Mouse (Mus musculus) left cerebral cortex, postnatal 14 days (tissue): ENCODE data around the gene Cd302. TPM values are rescaled to one million over a fixed set of nuclear protein-coding genes. Genes with fewer than 3 reads are reported as not detected.
A peak's percentile ranks its signal among the peaks of the same experiment; 100 is the strongest.

Experiments used
- DNase-seq, 2 experiments: peaks; one replicate each; pipeline ENCODE4 v3.0.0; 2021 to 2022; ENCODE audit warnings: low spot score in 2 of 2, mixed read lengths in 1 of 2
- intact Hi-C: fragments of 180-260 bp; cut with DNase I; formaldehyde crosslinking; loops from one replicate; pipeline ENCODE4 v1.15.1; 2025
- total RNA-seq, 2 experiments: library from RNA; stranded (reverse); gene quantifications; 2 replicates each; pipeline ENCODE4 v1.2.3; 2021

The Cd302 gene
- total RNA-seq, 2 experiments from 2014 or later: 15.7 to 18.1 TPM

DNA sequence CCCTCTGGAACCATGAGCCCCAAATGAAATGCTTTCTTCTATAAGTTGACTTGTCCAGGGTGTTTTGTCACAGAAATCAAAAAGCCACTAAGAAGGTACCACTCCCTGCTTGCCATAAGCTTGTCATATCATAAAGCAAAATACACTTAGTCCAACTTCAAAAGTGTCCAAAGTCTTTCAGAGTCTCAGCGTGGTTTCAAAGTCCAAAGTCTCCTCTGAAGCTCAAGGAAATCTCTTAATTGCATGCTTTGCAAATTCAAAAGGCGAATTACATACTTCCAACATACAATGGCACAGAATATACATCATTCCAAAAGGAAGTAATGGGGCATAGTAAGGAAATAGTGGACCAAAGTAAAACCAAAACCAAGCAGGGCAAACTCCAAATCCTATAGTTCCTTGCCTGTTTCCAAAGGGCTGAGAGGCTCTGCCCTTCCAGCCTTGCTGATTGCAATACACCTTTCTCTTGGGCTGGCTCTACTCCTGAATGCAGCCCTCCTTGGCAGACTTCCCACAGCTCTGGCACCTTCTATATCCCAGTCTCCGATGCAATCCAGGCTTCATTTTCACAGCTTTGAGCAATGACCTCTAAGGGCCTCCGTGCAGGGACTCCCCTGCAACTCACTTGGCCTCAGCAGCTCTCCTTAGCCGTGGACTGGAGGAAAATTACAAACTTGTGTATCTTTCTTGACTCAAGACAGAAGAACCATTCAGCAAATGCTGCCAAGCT is 23.5 kb downstream of the Cd302 start:
- intact Hi-C loops: no loop called here
- no peak for DNase-seq

GRCm38 (mm10) chr2:60259186-60259585 is 25.1 kb downstream of the Cd302 start:
- no peak for DNase-seq
- intact Hi-C loops: no loop called here

- no peak for DNase-seq
- intact Hi-C loops: no loop called here
Observed at GRCm38 (mm10) chr2:60256751-60257150, 27.5 kb downstream of the Cd302 start.

DNA sequence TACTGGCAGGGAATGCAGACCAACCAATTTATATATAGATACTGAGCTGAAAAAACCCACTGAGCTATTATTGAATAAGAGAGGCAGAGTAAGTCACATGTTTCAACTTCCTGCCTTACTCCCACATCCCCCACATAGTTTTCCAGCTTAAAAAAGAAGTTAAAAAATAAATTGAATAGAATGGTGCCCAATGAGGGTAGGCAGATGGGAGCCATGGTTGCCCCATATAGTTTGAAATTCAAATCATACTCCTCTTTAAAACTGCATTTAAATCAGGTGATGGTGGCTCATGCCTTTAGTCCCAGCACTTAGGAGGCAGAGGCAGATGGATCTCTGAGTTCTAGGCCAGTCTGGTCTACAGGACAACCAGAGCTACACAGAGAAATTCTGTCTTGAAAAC is 30.8 kb downstream of the Cd302 start:
- intact Hi-C loops: no loop called here
- peak; percentile 24 to 26 for DNase-seq

GRCm38 (mm10) chr2:60252782-60253181 is 31.5 kb downstream of the Cd302 start:
- DNase-seq: no peak
- intact Hi-C loops: no loop called here

- no peak for DNase-seq
- intact Hi-C loops: no loop called here
Observed at GRCm38 (mm10) chr2:60234506-60234905, 49.8 kb downstream of the Cd302 start.

DNA sequence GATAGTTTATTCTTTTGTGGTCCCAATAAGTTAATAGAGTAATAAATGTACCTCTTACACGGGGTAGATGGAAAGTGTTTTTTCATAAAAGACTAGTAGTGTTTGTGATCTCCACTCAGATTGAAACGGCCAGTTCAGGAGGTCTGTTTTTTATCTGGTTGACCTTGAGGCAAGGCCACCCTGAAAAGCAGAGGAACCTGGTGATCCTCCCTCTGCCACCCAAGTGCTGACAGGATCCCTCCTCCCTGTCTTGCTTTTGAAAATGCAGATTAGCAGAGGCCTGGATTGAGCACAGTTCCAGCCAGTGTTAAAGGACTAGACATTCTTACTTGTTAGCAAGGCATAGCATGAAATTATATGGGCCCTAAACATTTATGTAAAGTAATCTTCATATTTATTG is 51.1 kb downstream of the Cd302 start:
- intact Hi-C loops: no loop called here

GRCm38 (mm10) chr2:60230361-60230760 is 53.9 kb downstream of the Cd302 start:
- intact Hi-C loops: no loop called here
- DNase-seq: no peak

More for the DNA sequence above, 51.1 kb downstream of the Cd302 start:
- no peak for DNase-seq

GRCm38 (mm10) chr2:60228470-60228869 is 55.8 kb downstream of the Cd302 start:
- intact Hi-C loops: no loop called here
- DNase-seq: no peak

- no peak for DNase-seq
- intact Hi-C loops: no loop called here
Observed at GRCm38 (mm10) chr2:60223489-60223888, 60.8 kb downstream of the Cd302 start.

DNA sequence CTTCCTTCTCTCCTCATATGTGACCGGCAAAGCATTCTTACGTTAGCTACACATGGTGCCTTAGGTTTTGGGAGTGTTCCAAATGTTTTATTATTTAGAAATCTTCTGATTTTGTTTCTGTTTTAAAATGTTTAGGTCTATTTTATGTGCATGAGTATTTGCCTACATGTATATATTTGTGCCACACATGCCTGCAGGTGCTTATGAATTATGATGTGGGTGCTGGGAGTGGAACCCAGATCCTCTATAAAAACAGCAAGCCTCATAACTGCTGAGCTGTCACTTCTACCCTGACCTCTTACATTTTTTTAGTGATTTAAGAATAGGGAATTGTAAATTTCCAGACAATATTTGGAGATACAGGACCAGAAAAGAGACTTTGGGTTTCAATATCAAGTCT is 62.3 kb downstream of the Cd302 start:
- no peak for DNase-seq
- intact Hi-C loops: no loop called here

- no peak for DNase-seq
- intact Hi-C loops: no loop called here
Observed at GRCm38 (mm10) chr2:60221236-60221635, 63.1 kb downstream of the Cd302 start.

DNA sequence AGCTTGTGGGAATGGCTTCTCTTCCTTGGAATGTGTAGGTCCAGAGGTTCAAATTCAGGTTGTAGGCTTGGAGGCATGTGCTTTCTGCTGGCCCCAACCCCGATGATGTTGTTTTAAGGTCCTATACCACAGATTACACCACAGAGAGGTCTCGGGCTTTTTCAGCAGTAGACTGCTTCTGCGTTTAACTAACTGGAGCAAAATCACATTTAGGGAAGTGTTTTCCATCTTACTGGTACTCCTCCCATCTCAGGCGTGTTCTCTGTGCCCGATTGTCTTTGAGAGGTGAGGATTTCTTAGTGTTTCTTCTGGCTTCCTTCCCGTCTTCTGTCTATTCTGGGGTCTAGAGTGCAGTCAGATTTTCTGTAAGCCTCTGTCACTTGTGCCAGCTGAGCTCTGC is 66.7 kb downstream of the Cd302 start:
- intact Hi-C loops: no loop called here
- no peak for DNase-seq

- intact Hi-C loops: no loop called here
- DNase-seq: no peak
Observed at GRCm38 (mm10) chr2:60216547-60217153, 67.6 kb downstream of the Cd302 start.

DNA sequence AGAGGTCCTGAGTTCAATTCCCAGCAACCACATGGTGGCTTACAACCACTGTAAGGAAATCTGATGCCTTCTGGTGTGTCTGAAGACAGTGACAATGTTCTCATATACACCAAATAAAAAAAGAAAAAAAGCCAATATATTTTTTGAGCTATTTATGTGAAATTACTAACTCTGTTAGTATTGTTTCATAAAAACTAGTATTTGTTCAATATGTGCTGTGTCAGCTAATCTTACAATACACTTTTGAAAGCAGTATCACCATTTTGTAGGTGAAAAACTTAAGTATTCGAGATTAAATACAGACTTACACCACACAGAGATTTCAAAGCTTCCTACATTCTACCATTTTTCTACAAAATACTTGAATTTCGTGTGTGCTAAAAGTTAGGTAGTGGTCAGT is 69.6 kb downstream of the Cd302 start:
- intact Hi-C loops: no loop called here
- no peak for DNase-seq

DNA sequence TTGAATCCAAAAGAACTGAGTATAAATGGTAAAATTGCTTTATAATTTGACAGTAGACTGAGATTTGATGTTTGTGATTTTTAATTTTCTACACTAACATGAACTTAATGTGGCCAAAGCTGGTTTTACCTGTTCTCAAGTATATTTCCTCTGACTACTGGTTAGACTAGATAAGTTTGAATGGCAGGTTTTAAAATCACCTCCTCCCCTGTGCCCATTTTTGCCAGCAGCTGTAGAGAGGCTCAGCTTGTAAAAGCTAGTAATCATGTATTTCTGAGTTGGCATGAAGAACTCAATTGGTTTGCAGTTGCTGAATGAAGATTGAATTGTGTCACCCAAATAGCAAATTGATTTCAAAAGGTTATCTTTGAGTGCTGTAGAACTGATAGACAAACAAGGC is 71.8 kb downstream of the Cd302 start:
- no peak for DNase-seq
- intact Hi-C loops: no loop called here

DNA sequence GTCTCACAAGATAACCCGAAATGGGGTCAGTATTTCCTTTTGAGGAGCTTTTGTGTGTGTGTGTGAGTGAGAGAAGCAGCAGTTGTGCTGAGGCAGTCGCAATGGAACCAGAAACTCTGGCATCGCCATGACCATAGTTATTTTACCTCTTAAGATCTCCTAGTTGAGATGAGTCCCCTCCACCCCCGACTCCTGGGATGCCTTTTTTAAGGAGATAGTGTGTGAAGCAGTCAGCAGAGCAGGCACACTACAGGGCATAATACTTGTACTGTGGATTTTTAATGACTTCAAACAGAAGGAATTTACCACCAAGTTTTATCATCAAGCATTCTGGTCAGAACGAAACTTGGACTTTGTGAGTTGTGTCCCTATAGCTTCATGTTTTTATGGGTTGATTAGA is 73.5 kb downstream of the Cd302 start:
- intact Hi-C loops: no loop called here
- no peak for DNase-seq

DNA sequence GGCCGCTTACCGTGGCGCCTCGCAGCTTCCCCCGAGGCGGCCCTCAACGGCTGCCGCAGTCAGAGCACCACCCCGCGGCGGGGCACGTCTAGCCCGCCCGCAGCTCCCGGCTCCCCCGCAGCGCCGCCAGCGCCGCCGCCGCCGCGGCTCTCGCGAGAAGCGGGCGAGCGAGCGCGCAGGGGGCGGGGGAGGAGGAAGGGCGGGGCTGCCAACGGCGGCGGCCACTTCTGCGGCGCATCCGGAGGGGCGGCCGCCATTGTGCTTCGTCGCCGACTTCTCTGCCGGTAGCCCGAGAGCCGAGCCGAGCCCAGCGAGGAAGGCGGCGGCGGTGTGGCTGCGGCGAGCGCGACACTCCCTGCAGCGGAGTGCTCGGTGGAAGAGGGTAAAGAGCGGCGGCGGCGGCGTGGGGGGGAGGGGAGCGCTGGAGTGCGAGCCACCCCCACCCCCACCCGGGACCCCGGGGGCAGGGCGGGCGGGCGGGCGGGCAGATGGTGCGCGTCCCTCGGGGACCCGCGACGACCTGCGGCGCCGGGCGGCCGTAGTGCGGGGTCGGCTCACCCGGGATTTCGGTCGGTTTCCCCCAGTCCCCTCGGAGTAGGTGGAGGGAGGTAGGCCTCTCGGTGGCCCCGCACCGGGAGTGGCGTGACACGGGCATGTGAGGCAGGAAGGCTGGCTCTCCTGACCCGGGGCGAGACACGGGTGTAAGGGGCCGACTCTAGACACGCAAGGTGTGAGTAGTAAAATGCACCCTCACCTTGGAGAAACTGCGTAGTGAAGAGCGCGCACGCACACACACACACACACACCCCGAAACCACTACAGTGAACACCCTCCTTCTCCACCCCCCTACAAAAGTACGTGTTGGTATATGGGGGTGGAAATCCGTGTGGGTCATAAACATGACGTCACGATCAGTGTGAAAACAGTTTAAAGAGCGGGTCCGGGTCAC is 74.3 kb downstream of the Cd302 start, which contains the start of the genes Baz2b and March7:
Gene Baz2b, minus strand, starts transcription at position 137 of the 949 bp plus-strand sequence.
Gene March7, plus strand, starts transcription at position 185 of the 949 bp plus-strand sequence.
- intact Hi-C loops: loop anchor here (5.0 kb wide), 1 partner anchor 83 kb away; no protein-coding TSS in a partner anchor
- DNase-seq: peak; percentile 78 to 84

GRCm38 (mm10) chr2:60209122-60209611 is 75.1 kb downstream of the Cd302 start:
- DNase-seq: peak; percentile 35 to 58
- intact Hi-C loops: loop anchor here (5.0 kb wide), 1 partner anchor 82 kb away; no protein-coding TSS in a partner anchor

- DNase-seq: no peak
- intact Hi-C loops: loop anchor here (5.0 kb wide), 1 partner anchor 78 kb away; no protein-coding TSS in a partner anchor
Observed at GRCm38 (mm10) chr2:60205795-60206194, 78.5 kb downstream of the Cd302 start.
